Mouse (Mus musculus) CH12.LX (cell line): ENCODE results near the gene Zfp758. TPM values are rescaled to one million over a fixed set of nuclear protein-coding genes. Genes with fewer than 3 reads are reported as not detected.

ENCODE experiments used
- DNase-seq: peaks from one replicate; pipeline ENCODE4 v3.0.0-alpha.2; 2013; ENCODE audit errors: extremely low read depth
- H3K27ac ChIP-seq: 2 replicates; pipeline ENCODE4 v1.5.1; 2012; ENCODE audit warnings: low read depth, mild to moderate bottlenecking, control low read depth, moderate library complexity; ENCODE audit not compliant: insufficient read depth
- H3K27me3 ChIP-seq: replicated peaks from 2 replicates; pipeline ENCODE3; 2012; ENCODE audit warnings: inconsistent platforms
- H3K36me3 ChIP-seq, 2 experiments: replicated peaks in 1 of 2; 2 replicates each; pipeline versions ENCODE3 to v1.6.1; 2012; ENCODE audit warnings: inconsistent platforms in 1 of 2, low read length in 1 of 2, mild to moderate bottlenecking in 1 of 2, mixed read lengths in 1 of 2, moderate library complexity in 1 of 2; ENCODE audit not compliant: control insufficient read depth in 1 of 2, insufficient read depth in 1 of 2
- H3K4me1 ChIP-seq, 2 experiments: 2 replicates each; pipeline ENCODE4 v1.6.1; 2012; ENCODE audit warnings: inconsistent platforms in 1 of 2, moderate library complexity in 1 of 2; ENCODE audit not compliant: insufficient read depth in 2 of 2, control insufficient read depth in 1 of 2
- H3K4me2 ChIP-seq: 2 replicates; pipeline ENCODE4 v1.6.1; 2012; ENCODE audit warnings: low read depth, mild to moderate bottlenecking, control low read depth; ENCODE audit not compliant: poor library complexity, insufficient read depth, severe bottlenecking
- H3K4me3 ChIP-seq, 3 experiments: fragments of 150-350 bp in 1 of 3; sonication (generic) in 1 of 3; replicated peaks in 1 of 3; 2 replicates each; pipeline versions ENCODE3 to v1.5.1; 2011 to 2012; ENCODE audit warnings: low read depth in 2 of 3, low read length in 2 of 3, mild to moderate bottlenecking in 2 of 3, moderate library complexity in 2 of 3, control low read depth in 1 of 3, improper control_type of control experiment in 1 of 3, inconsistent platforms in 1 of 3, mixed read lengths in 1 of 3; ENCODE audit not compliant: poor library complexity in 1 of 3
- H3K79me2 ChIP-seq: replicated peaks from 2 replicates; pipeline ENCODE4 v1.6.1; 2012; ENCODE audit warnings: mild to moderate bottlenecking, moderate library complexity; ENCODE audit not compliant: control insufficient read depth, poor library complexity, insufficient read depth, severe bottlenecking; ENCODE audit errors: extremely low read depth
- H3K9ac ChIP-seq: 2 replicates; pipeline ENCODE4 v1.6.1; 2012; ENCODE audit warnings: low read depth, mild to moderate bottlenecking, control low read depth, moderate library complexity; ENCODE audit not compliant: insufficient read depth
- H3K9me3 ChIP-seq: replicated peaks from 2 replicates; pipeline ENCODE3; 2012; ENCODE audit warnings: low read length, inconsistent platforms, mixed read lengths
- BHLHE40 ChIP-seq: IDR thresholded peaks from 2 replicates; pipeline ENCODE4 v1.6.1; 2011; ENCODE audit warnings: mild to moderate bottlenecking, low read depth, low read length, improper control_type of control experiment
- CHD1 ChIP-seq: IDR thresholded peaks from 2 replicates; pipeline ENCODE4 v1.6.1; 2012; ENCODE audit warnings: low read depth, low read length, improper control_type of control experiment, inconsistent platforms
- CHD2 ChIP-seq: IDR thresholded peaks from 2 replicates; pipeline ENCODE4 v1.6.1; 2011; ENCODE audit warnings: low read length, improper control_type of control experiment
- CTCF ChIP-seq, 2 experiments: IDR thresholded peaks in 1 of 2; conservative IDR thresholded peaks in 1 of 2; 2 replicates each; pipeline ENCODE4 v1.5.1; 2011 to 2012; ENCODE audit warnings: low read depth in 2 of 2, low read length in 2 of 2, improper control_type of control experiment in 1 of 2, inconsistent platforms in 1 of 2, mild to moderate bottlenecking in 1 of 2, moderate library complexity in 1 of 2
- ELF1 ChIP-seq: IDR thresholded peaks from 2 replicates; pipeline ENCODE4 v1.6.1; 2014; ENCODE audit warnings: low read depth, mild to moderate bottlenecking, inconsistent platforms, low read length, improper control_type of control experiment
- GABPA ChIP-seq: IDR thresholded peaks from 2 replicates; pipeline ENCODE4 v1.6.1; 2012; ENCODE audit warnings: low read depth, low read length, improper control_type of control experiment, inconsistent platforms; ENCODE audit not compliant: insufficient replicate concordance
- JUN ChIP-seq: IDR thresholded peaks from 2 replicates; pipeline ENCODE4 v1.6.1; 2011; ENCODE audit warnings: low read depth, mild to moderate bottlenecking, low read length, improper control_type of control experiment, moderate library complexity; ENCODE audit not compliant: insufficient read depth
- JUND ChIP-seq: conservative IDR thresholded peaks from 2 replicates; pipeline ENCODE4 v1.6.1; 2011; ENCODE audit warnings: low read depth, low read length, improper control_type of control experiment
- MAFK ChIP-seq: IDR thresholded peaks from 2 replicates; pipeline ENCODE4 v1.6.1; 2011; ENCODE audit warnings: low read length, improper control_type of control experiment; ENCODE audit not compliant: insufficient replicate concordance
- MAX ChIP-seq: IDR thresholded peaks from 2 replicates; pipeline ENCODE4 v1.6.1; 2011; ENCODE audit warnings: low read length, improper control_type of control experiment
- MAZ ChIP-seq: IDR thresholded peaks from 2 replicates; pipeline ENCODE4 v1.6.1; 2012; ENCODE audit warnings: low read depth, mild to moderate bottlenecking, inconsistent platforms, low read length, improper control_type of control experiment, moderate library complexity
- MXI1 ChIP-seq: IDR thresholded peaks from 2 replicates; pipeline ENCODE4 v1.6.1; 2011; ENCODE audit warnings: mild to moderate bottlenecking, low read depth, low read length, improper control_type of control experiment
- NELFE ChIP-seq: IDR thresholded peaks from 2 replicates; pipeline ENCODE4 v1.6.1; 2011; ENCODE audit warnings: low read depth, low read length, improper control_type of control experiment
- POLR2A ChIP-seq: IDR thresholded peaks from 2 replicates; pipeline ENCODE4 v1.6.1; 2011; ENCODE audit warnings: low read depth, mild to moderate bottlenecking, improper control_type of control experiment, low read length
- RAD21 ChIP-seq: IDR thresholded peaks from 2 replicates; pipeline ENCODE4 v1.6.1; 2011; ENCODE audit warnings: low read depth, mild to moderate bottlenecking, low read length, improper control_type of control experiment, moderate library complexity
- RCOR1 ChIP-seq: conservative IDR thresholded peaks from 2 replicates; pipeline ENCODE4 v1.6.1; 2012; ENCODE audit warnings: low read depth, mild to moderate bottlenecking, inconsistent platforms, low read length, improper control_type of control experiment
- SIN3A ChIP-seq: IDR thresholded peaks from 2 replicates; pipeline ENCODE4 v1.6.1; 2012; ENCODE audit warnings: low read length, improper control_type of control experiment, inconsistent platforms
- SMC3 ChIP-seq: IDR thresholded peaks from 2 replicates; pipeline ENCODE4 v1.6.1; 2011; ENCODE audit warnings: low read depth, low read length, improper control_type of control experiment
- UBTF ChIP-seq: IDR thresholded peaks from 2 replicates; pipeline ENCODE4 v1.6.1; 2012; ENCODE audit warnings: low read depth, mild to moderate bottlenecking, inconsistent platforms, low read length, improper control_type of control experiment, moderate library complexity
- ZC3H11A ChIP-seq: IDR thresholded peaks from 2 replicates; pipeline ENCODE4 v1.6.1; 2012; ENCODE audit warnings: low read depth, mild to moderate bottlenecking, inconsistent platforms, low read length, improper control_type of control experiment
- ZKSCAN1 ChIP-seq: IDR thresholded peaks from 2 replicates; pipeline ENCODE4 v1.6.1; 2012; ENCODE audit warnings: low read depth, inconsistent platforms, low read length, improper control_type of control experiment, borderline replicate concordance
- ZMIZ1 ChIP-seq: IDR thresholded peaks from 2 replicates; pipeline ENCODE4 v1.6.1; 2012; ENCODE audit warnings: low read depth, mild to moderate bottlenecking, inconsistent platforms, low read length, improper control_type of control experiment
- ZNF384 ChIP-seq: IDR thresholded peaks from 2 replicates; pipeline ENCODE4 v1.6.1; 2012; ENCODE audit warnings: low read depth, low read length, improper control_type of control experiment, inconsistent platforms
- dilution Hi-C: fragments of 300-500 bp; cut with MboI; formaldehyde crosslinking; loops from 2 replicates; pipeline ENCODE4 v1.14.3; 2020; ENCODE audit warnings: low sequenced_read_pairs; ENCODE audit not compliant: extremely low pct_unique_long_range_greater_than_20kb, extremely low pct_ligation_motif_present
- in situ Hi-C: fragments of 300-500 bp; cut with MboI; formaldehyde crosslinking; loops from 3 replicates; pipeline ENCODE4 v1.14.3; 2019; ENCODE audit warnings: low sequenced_read_pairs, low pct_ligation_motif_present, low pct_unique_long_range_greater_than_20kb, mixed read lengths
- polyA plus RNA-seq: library from polyadenylated mRNA; unstranded; fragments of >175 nt; gene quantifications from 2 replicates; pipeline ENCODE4 v1.2.1, GENCODE M21; 2012; ENCODE audit warnings: low read depth; ENCODE audit not compliant: insufficient read length
- total RNA-seq, 2 experiments: library from RNA; depleted of rRNA; stranded (reverse); fragments of 300-350 nt in 1 of 2; fragments of >200 nt in 1 of 2; gene quantifications; 2 replicates each; pipeline ENCODE4 v1.2.3; 2012 to 2014

Gene Zfp758
- total and polyA plus RNA-seq, 3 experiments = 1.7 to 5.7 (median 2.1) TPM

DNA sequence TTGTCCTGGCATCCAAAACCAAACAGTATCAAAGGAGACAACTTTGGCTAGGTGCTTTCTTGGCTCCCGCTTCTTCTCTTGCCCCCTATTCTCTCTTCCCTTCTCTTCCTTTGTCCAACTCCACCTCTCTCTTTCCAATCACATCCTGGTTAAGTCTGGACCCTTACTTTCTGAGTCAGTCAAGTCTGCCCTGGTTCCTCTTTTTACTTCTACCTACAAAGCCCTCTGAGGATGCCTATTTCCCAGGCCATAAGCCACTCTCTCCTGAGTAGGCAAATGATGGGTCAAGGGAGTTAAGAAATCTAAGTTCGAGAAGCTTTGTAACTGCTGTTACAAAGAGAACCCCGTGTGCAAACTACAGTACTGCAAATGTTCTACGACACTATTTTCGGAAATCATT is 681 bp upstream of the Zfp758 start:
- H3K27me3 ChIP-seq = no peaks in the 10 kb centered on the region
- H3K27ac ChIP-seq = no peak overlapping the region
- dilution Hi-C loops (no loop called here), in situ Hi-C loops (loop anchor here (10.0 kb wide), 1 partner anchor 54 kb away; no protein-coding TSS in a partner anchor)
- peaks cover 3 to 10% of the 10 kb centered on the region in 2 experiments for H3K36me3 ChIP-seq
- no peak for TF ChIP-seq MAZ
- TF ChIP-seq ZC3H11A = no peak
- TF ChIP-seq UBTF = no peak
- TF ChIP-seq RAD21 = no peak
- no peak for TF ChIP-seq NELFE
- peaks cover 2% of the 10 kb centered on the region for H3K9me3 ChIP-seq
- peaks cover 6% of the 10 kb centered on the region; the same call in 1 of the 2 replicates for H3K79me2 ChIP-seq
- H3K4me3 ChIP-seq = peak overlapping the region; percentile 43 to 76 (median 52)
- H3K9ac ChIP-seq = peak overlapping the region; percentile 18; the same call in 1 of the 2 replicates
- H3K4me2 ChIP-seq = peak overlapping the region; percentile 86
- peak; percentile 40 for DNase-seq
- H3K4me1 ChIP-seq = peaks cover 2 to 16% of the 10 kb centered on the region in 2 experiments; a peak in 2 of 4 replicates

DNA sequence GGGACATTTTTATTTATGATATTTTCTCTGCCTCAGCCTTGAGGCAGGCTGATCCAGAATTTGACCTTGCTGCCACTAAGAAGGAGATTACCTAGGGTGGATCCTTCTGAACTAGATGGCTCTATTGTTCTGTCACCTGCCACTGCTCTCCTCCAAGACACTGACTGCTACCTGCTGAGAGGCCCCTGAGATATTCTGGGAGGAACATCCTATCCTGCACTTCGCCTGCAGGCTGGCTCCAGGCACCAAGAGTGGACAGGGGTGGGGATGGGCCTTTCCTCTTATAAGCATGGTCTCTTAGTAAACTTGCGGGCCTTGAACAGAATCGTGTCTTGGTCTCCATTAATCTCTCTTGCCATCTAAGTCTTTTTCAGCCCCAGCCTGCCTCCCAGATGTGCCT is 2.6 kb downstream of the Zfp758 start:
- peaks cover 3 to 10% of the 10 kb centered on the region in 2 experiments for H3K36me3 ChIP-seq
- H3K9ac ChIP-seq = no peak overlapping the region
- peaks cover 2 to 16% of the 10 kb centered on the region in 2 experiments; a peak in 2 of 4 replicates for H3K4me1 ChIP-seq
- no peak for DNase-seq
- in situ Hi-C loops = loop anchor here (10.0 kb wide), 1 partner anchor 51 kb away; no protein-coding TSS in a partner anchor
- TF ChIP-seq SIN3A (no peak), JUND (no peak), GABPA (no peak), RCOR1 (no peak), ZNF384 (no peak), MXI1 (no peak), RAD21 (no peak), MAFK (no peak), ZMIZ1 (no peak)
- no peak overlapping the region for H3K4me3 ChIP-seq
- peaks cover 7% of the 10 kb centered on the region; the same call in 1 of the 2 replicates for H3K79me2 ChIP-seq
- no peak overlapping the region for H3K4me2 ChIP-seq
- no peaks in the 10 kb centered on the region for H3K27me3 ChIP-seq
- dilution Hi-C loops = no loop called here
- H3K9me3 ChIP-seq = peaks cover 2% of the 10 kb centered on the region
- no peak overlapping the region for H3K27ac ChIP-seq

DNA sequence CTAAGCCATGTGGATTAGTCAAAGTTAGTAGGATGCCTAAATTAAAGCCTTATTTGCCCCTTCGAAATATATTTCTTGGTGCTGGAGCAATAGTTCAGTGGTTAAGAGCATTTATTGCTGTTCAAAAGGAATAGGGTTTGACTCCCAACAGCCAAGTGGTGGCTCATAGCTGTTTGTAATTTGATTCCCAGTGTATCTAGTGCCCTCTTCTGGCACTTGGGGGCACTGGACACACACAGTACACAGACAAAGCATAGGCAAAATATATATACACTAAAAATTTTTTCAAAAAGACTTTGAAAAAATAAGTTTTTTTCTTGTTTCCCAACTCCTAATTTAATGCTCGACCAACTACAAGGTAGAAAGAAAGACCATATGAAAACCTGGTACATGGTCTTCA is 49.5 kb downstream of the Zfp758 start:
- dilution Hi-C loops (no loop called here), in situ Hi-C loops (loop anchor here (10.0 to 25.0 kb wide), 2 partner anchors 46 to 323 kb away; partner anchors contain the start of genes Zfp758 and Zfp944)
- H3K79me2 ChIP-seq = no peaks in the 10 kb centered on the region
- peak; percentile 60 for DNase-seq
- no peak overlapping the region for H3K4me3 ChIP-seq
- no peak overlapping the region for H3K9ac ChIP-seq
- H3K36me3 ChIP-seq = no peaks in the 10 kb centered on the region
- no peak overlapping the region for H3K27ac ChIP-seq
- H3K4me1 ChIP-seq = no peaks in the 10 kb centered on the region
- no peaks in the 10 kb centered on the region for H3K27me3 ChIP-seq
- TF ChIP-seq ZKSCAN1 (no peak), JUND (no peak; the same call in 1 of the 2 replicates), ELF1 (no peak), CHD1 (no peak), CTCF (conservative IDR thresholded peaks at IDR 0.05 in 1 of 2, IDR thresholded peaks at IDR 0.05 in 1 of 2; ENCODE audit: low read depth in 2 of 2, low read length in 2 of 2) (peak; percentile 50 to 92; a peak in 3 of 4 replicates), SMC3 (peak; percentile 81), RCOR1 (no peak), MAX (no peak), RAD21 (peak; percentile 87), POLR2A (no peak), JUN (no peak), CHD2 (no peak), ZC3H11A (peak; percentile 11; the same call in 1 of the 2 replicates), UBTF (no peak), BHLHE40 (no peak), MXI1 (no peak)
- H3K4me2 ChIP-seq = no peak overlapping the region
- no peaks in the 10 kb centered on the region for H3K9me3 ChIP-seq
